Mouse (Mus musculus): ENCODE data around the gene Efna2. TPM values are rescaled to one million over a fixed set of nuclear protein-coding genes. Genes with fewer than 3 reads are reported as not detected.

Gene Efna2
- polyA plus RNA-seq, 1 experiment from 2014 or later, result 21.4 TPM

DNA sequence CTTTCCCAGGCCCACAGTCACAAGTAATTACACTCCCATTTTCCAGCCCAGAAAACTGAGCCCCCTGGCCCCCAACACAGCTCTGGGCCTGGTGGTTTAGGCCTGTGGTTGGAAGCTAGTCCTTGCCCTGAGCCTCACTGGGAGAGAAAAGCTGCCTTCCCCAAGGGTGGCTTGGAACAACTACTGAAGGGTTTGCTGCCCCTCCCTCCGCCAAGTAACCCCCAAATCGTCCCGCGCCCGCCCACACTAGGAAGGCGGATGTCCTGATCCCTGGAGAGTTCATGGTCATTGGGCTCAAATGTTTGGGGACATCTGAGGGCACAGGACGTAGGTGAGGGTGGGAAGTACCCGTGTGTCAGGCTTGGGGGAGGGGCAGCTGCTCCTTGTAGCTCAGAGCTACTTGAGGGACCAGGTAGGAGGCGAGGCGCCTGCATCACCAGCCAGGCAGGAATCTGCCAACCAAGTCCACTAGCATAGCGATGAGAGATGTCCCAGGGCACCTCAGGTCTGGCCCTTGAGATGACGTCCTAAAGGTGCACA is 20.2 kb upstream of the Efna2 start:
- peak; percentile 2; the same call in 1 of the 2 replicates for ATAC-seq (ENCODE audit: low FRiP score)
- Histone ChIP-seq H3K27me3 (0 out of 2 replicates have a peak, but pooled peaks cover 5% of the 10 kb centered on the region), H3K36me3 (peaks cover 36% of the 10 kb centered on the region), H3K4me2 (peak overlapping the region; percentile 70), H3K9me3 (no peaks in the 10 kb centered on the region), H3K27ac (peak overlapping the region; percentile 94), H3K4me3 (peak overlapping the region; percentile 42), H3K9ac (peak overlapping the region; percentile 68), H3K4me1 (replicated peaks) (peaks cover 79% of the 10 kb centered on the region)
- WGBS, result 8% methylated on average over 12 of the region's 12 CpGs

GRCm38 (mm10) chr10:80159561-80160454 is 19.5 kb upstream of the Efna2 start:
- under 1% methylated on average over 55 of the region's 55 CpGs for WGBS

GRCm38 (mm10) chr10:80160455-80161371 is 18.6 kb upstream of the Efna2 start:
- peak overlapping the region; percentile 61 for H3K9ac ChIP-seq
- peak overlapping the region; percentile 70 for H3K4me2 ChIP-seq
- H3K9me3 ChIP-seq, result no peaks in the 10 kb centered on the region
- H3K4me3 ChIP-seq, result peak overlapping the region; percentile 42
- peaks cover 77% of the 10 kb centered on the region for H3K4me1 ChIP-seq (replicated peaks)
- 0 out of 2 replicates have a peak, but pooled peaks cover 5% of the 10 kb centered on the region for H3K27me3 ChIP-seq
- peak overlapping the region; percentile 94 for H3K27ac ChIP-seq
- H3K36me3 ChIP-seq, result peaks cover 20% of the 10 kb centered on the region
- 2% methylated on average over 32 of the region's 33 CpGs for WGBS
- ATAC-seq (ENCODE audit: low FRiP score), result no peak

More at GRCm38 (mm10) chr10:80159561-80160454, 19.5 kb upstream of the Efna2 start:
- peak overlapping the region; percentile 94 for H3K27ac ChIP-seq
- H3K27me3 ChIP-seq, result 0 out of 2 replicates have a peak, but pooled peaks cover 5% of the 10 kb centered on the region
- H3K4me1 ChIP-seq (replicated peaks), result peaks cover 79% of the 10 kb centered on the region
- peak overlapping the region; percentile 42 for H3K4me3 ChIP-seq
- peak overlapping the region; percentile 70 for H3K4me2 ChIP-seq
- no peaks in the 10 kb centered on the region for H3K9me3 ChIP-seq
- H3K9ac ChIP-seq, result peak overlapping the region; percentile 68
- H3K36me3 ChIP-seq, result peaks cover 29% of the 10 kb centered on the region
- peak; percentile 87 for ATAC-seq (ENCODE audit: low FRiP score)

DNA sequence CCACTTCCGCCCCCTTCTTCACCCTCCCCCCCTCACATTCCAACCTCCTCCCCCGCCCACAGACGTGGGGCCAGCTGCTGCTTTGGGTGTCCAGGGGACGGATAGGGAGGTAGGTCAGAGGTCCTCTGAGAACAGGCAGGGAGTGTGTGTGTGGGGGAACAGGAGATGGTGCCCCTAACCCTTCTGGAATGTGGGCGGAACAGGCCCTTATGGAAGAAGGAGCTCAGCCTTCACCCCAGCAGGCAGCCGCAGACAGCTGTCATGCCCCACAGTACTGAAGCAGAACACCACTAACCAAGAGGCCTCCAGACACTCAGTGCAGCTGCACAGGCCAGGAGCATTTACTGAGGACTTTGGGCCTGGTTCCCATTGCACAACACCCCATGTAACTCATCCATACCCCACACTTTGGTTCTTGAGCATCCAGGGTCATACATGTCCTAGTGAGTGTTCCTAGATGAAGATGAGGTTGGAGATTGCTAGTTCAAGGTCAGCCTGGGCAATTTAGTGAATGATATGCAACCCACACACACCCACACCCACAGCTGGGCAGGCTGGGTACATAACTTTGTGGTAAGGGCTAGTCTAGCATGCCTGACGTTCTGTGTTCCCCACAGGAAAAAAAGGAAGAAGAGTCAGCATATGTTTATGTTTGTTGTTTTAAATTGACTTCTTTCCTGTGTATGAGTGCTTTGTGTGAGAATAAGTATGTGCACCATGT is 17.6 kb upstream of the Efna2 start:
- 17% methylated on average over 6 of the region's 7 CpGs for WGBS
- no peak for ATAC-seq (ENCODE audit: low FRiP score)
- Histone ChIP-seq H3K4me3 (no peak overlapping the region), H3K36me3 (peaks cover 10% of the 10 kb centered on the region), H3K27me3 (0 out of 2 replicates have a peak, but pooled peaks cover 5% of the 10 kb centered on the region), H3K9me3 (no peaks in the 10 kb centered on the region), H3K4me1 (replicated peaks) (peaks cover 76% of the 10 kb centered on the region), H3K9ac (no peak overlapping the region; the same call in 1 of the 2 replicates), H3K4me2 (peak overlapping the region; percentile 70), H3K27ac (peak overlapping the region; percentile 94)

DNA sequence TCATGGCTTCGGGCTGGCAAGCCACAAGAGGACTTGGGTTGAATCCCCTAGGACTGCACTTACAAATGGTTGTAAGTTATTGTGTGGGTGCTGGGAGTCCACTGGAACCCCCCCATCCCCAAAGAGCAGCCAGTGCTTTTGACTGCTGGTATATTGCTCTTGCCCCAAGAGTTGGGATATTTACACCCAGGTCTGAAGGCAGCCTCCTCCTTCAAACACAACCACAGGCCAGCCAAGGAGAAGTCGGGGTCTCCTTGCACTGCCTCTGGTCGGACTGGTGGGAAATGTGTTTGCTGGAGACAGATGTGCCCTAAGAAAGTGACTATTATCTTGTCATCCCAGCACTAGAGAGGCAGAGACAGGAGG is 17.1 kb upstream of the Efna2 start:
- Histone ChIP-seq H3K9me3 (no peaks in the 10 kb centered on the region), H3K27ac (0 out of 2 replicates have a peak overlapping the region, but pooled peaks have one; percentile 94), H3K4me2 (no peak overlapping the region), H3K4me1 (replicated peaks) (peaks cover 76% of the 10 kb centered on the region), H3K9ac (peak overlapping the region; percentile 29; the same call in 1 of the 2 replicates), H3K36me3 (peaks cover 5% of the 10 kb centered on the region), H3K4me3 (no peak overlapping the region), H3K27me3 (0 out of 2 replicates have a peak, but pooled peaks cover 5% of the 10 kb centered on the region)
- WGBS, result 77% methylated on average over 3 of the region's 3 CpGs
- no peak for ATAC-seq (ENCODE audit: low FRiP score)

DNA sequence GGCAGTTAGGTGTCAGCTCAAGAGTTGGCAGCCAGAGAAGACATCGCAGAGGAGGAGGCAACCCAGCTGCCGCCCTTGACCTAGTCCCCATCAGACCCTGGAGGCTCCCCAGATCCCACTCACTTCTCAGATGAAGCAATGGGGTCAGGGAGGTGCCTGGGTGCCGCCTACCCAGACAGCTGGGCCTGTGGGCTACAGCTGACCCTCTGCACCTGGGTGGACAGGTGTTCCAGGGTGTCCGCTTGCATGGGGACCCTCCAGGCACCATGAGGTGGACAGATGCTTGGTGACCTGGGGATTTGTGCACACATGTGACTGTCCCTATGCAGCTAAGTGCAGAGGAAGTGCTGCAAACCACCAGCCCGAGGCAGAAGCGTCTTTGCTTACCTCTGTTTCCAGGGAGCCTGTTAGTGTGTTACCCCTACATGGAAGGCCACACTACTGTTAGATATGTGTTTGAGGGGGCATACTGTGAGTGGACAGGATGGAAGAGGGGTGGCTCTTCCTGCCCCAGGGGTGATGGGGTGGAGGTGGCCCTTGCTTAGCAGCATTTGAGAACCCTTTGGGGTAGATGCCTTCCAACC is 16.5 kb upstream of the Efna2 start:
- peaks cover 71% of the 10 kb centered on the region for H3K4me1 ChIP-seq (replicated peaks)
- WGBS, result 77% methylated on average over 6 of the region's 6 CpGs

DNA sequence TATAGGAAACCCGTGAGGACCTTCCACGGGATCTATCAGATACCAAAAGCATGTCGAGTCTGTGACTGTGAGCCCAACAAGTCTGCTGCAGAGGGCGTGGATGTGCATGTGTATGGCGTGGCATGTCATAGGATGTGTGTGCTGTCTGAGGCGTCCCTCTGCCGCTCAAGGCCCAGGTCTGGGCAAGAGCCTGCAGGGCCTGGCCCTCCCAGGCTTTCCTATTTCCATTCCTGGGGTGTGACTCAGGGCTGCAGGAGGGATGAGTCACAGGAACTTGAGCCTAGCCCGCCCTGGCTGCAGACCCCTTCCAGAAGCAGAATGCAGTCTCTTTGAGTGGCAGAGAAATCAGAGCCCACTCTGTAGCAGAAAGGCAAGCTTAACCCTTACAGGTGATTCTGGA is 15.6 kb upstream of the Efna2 start:
- Histone ChIP-seq H3K27me3 (0 out of 2 replicates have a peak, but pooled peaks cover 5% of the 10 kb centered on the region), H3K9ac (peak overlapping the region; percentile 75), H3K4me3 (no peak overlapping the region), H3K27ac (no peak overlapping the region), H3K4me2 (peak overlapping the region; percentile 75), H3K9me3 (no peaks in the 10 kb centered on the region), H3K36me3 (no peaks in the 10 kb centered on the region), H3K4me1 (replicated peaks) (peaks cover 66% of the 10 kb centered on the region)
- WGBS, result 75% methylated on average over 8 of the region's 8 CpGs
- no peak for ATAC-seq (ENCODE audit: low FRiP score)

More for the DNA sequence above, 16.5 kb upstream of the Efna2 start:
- no peak overlapping the region for H3K27ac ChIP-seq
- ATAC-seq (ENCODE audit: low FRiP score), result no peak
- H3K36me3 ChIP-seq, result no peaks in the 10 kb centered on the region
- H3K27me3 ChIP-seq, result 0 out of 2 replicates have a peak, but pooled peaks cover 5% of the 10 kb centered on the region
- H3K9me3 ChIP-seq, result no peaks in the 10 kb centered on the region
- H3K4me2 ChIP-seq, result no peak overlapping the region
- no peak overlapping the region for H3K4me3 ChIP-seq
- H3K9ac ChIP-seq, result peak overlapping the region; percentile 29; the same call in 1 of the 2 replicates

- 10% methylated on average over 44 of the region's 44 CpGs for WGBS
- Histone ChIP-seq H3K9me3 (no peaks in the 10 kb centered on the region), H3K9ac (peak overlapping the region; percentile 75), H3K4me3 (peak overlapping the region; percentile 42), H3K27me3 (0 out of 2 replicates have a peak, but pooled peaks cover 5% of the 10 kb centered on the region), H3K4me1 (replicated peaks) (peaks cover 66% of the 10 kb centered on the region), H3K4me2 (peak overlapping the region; percentile 75), H3K36me3 (no peaks in the 10 kb centered on the region), H3K27ac (peak overlapping the region; percentile 100)
- peak; percentile 0; the same call in 1 of the 2 replicates for ATAC-seq (ENCODE audit: low FRiP score)
These were observed 14.9 kb upstream of the Efna2 start for GRCm38 (mm10) chr10:80164161-80164997.

DNA sequence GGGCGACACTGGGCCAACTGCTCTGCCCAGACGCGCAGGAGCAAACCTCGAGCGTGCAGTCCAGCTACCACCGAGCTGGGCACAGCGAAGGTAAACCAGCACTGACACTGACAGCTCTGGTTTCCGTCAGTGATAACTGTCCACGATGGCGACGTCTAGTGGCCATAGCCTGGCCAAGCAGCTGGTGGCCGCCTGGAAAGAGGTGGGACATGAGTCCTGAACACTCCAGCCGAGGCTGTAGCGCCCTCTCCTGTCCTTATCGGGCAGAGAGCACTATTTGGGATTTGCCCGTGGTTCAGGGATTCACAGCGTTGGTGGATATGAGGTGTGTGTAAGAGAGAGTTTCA is 14.3 kb upstream of the Efna2 start:
- H3K9me3 ChIP-seq, result no peaks in the 10 kb centered on the region
- H3K4me1 ChIP-seq (replicated peaks), result peaks cover 69% of the 10 kb centered on the region
- peak; percentile 33 for ATAC-seq (ENCODE audit: low FRiP score)
- peak overlapping the region; percentile 100 for H3K27ac ChIP-seq
- H3K27me3 ChIP-seq, result 0 out of 2 replicates have a peak, but pooled peaks cover 5% of the 10 kb centered on the region
- H3K4me3 ChIP-seq, result peak overlapping the region; percentile 42
- WGBS, result 0% methylated on average over 17 of the region's 17 CpGs
- H3K9ac ChIP-seq, result peak overlapping the region; percentile 75
- H3K4me2 ChIP-seq, result peak overlapping the region; percentile 75
- peaks cover 4% of the 10 kb centered on the region for H3K36me3 ChIP-seq

GRCm38 (mm10) chr10:80165392-80166128 is 13.7 kb upstream of the Efna2 start, which contains the start of gene Cirbp:
Gene Cirbp (plus strand): TSS chr10:80165985.
- WGBS, result 15% methylated on average over 20 of the region's 20 CpGs
- Histone ChIP-seq H3K9ac (peak within 1 kb of the TSS; percentile 75), H3K36me3 (peaks cover 10% of the 10 kb centered on the region), H3K4me3 (peak within 1 kb of the TSS; percentile 91), H3K27ac (peak within 1 kb of the TSS; percentile 100), H3K4me2 (peak within 1 kb of the TSS; percentile 75), H3K4me1 (replicated peaks) (peaks cover 69% of the 10 kb centered on the region), H3K27me3 (0 out of 2 replicates have a peak, but pooled peaks cover 5% of the 10 kb centered on the region), H3K9me3 (no peaks in the 10 kb centered on the region)
- no peak for ATAC-seq (ENCODE audit: low FRiP score)
